Comparison of ENCODE assay signal across 8 mouse cellular contexts in the genomic region with DNA sequence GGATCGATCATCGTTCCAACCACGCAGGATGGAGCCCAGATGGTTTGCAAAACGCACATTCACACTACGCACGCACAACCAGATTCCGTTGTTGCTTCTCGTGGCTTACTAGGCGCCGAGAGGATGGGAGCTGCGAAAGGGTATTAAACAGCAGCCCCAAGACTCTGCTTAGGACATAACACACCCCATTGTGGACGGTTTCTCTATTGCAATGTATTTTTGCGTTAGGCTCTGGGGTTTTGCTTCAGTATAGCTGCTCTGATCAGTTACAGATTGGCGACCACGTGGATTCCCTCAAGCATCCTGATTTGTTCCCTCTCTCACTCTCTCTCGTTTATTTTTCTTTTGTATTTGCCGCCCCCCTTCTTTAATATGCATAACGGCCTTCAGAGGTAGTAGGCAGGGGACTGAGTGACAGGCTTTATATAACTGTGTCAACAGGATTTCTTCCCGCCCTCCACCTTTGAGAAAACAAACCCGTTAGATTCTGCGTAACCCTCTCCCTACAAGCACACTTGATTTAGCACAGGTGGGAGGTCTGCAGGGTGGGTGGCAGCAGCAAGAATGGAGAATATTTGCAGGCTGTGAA. TPM values are rescaled to one million over a fixed set of nuclear protein-coding genes. Genes with fewer than 3 reads are reported as not detected.
DNase-seq lines count a peak whose midpoint lies in the region; ATAC-seq and TF ChIP-seq lines count a peak whose summit lies in the region.

No protein-coding gene starts in this region.

- no peak for ATAC-seq in heart, embryonic 11.5 days (replicated peaks; ENCODE audit: insufficient number of reproducible peaks, low FRiP score, low TSS enrichment)
- ATAC-seq in CD4-positive, CD25-positive, alpha-beta regulatory T cell, adult 4 months, result peak; percentile 12
- peak; percentile 22 for ATAC-seq in hindbrain, postnatal 0 days
- peak; percentile 9 for ATAC-seq in limb, embryonic 13.5 days (ENCODE audit: low FRiP score, low read depth)

- 1% methylated on average over 21 of the region's 21 CpGs for WGBS in heart, embryonic 11.5 days (ENCODE audit: insufficient replicate concordance)
- 1% methylated on average over 21 of the region's 21 CpGs for WGBS in hindbrain, postnatal 0 days
- under 1% methylated on average over 21 of the region's 21 CpGs for WGBS in limb, embryonic 13.5 days

- H3K4me2 ChIP-seq in heart, embryonic 11.5 days, result peak overlapping the region; percentile 80
- peak overlapping the region; percentile 97 for H3K4me2 ChIP-seq in hindbrain, postnatal 0 days (ENCODE audit: low read depth, low read length)
- peak overlapping the region; percentile 98 for H3K4me2 ChIP-seq in limb, embryonic 13.5 days (replicated peaks)

- DNase-seq in heart, adult 8-10 months (ENCODE audit: low spot score), result no peak
- peak; percentile 42 for DNase-seq in embryo, embryonic 9.5 days (ENCODE audit: extremely low spot score)
- DNase-seq in hindbrain, postnatal 0 days (ENCODE audit: low spot score), result peak; percentile 74
- peak; percentile 58 for DNase-seq in retina, embryonic 14.5 days (ENCODE audit: low spot score)
- DNase-seq in urinary bladder, adult 2 months (ENCODE audit: low spot score), result no peak

- no peak overlapping the region for H3K9ac ChIP-seq in heart, embryonic 11.5 days (ENCODE audit: low read depth, low read length)
- H3K9ac ChIP-seq in hindbrain, postnatal 0 days (replicated peaks; ENCODE audit: low read length), result peak overlapping the region; percentile 98
- H3K9ac ChIP-seq in limb, embryonic 13.5 days, result peak overlapping the region; percentile 86

- no peak overlapping the region for H3K27ac ChIP-seq in heart, embryonic 11.5 days (ENCODE audit: low read depth, low read length)
- peak overlapping the region; percentile 99 for H3K27ac ChIP-seq in hindbrain, postnatal 0 days
- H3K27ac ChIP-seq in limb, embryonic 13.5 days, result peak overlapping the region; percentile 99; the same call in 1 of the 2 replicates

- H3K4me3 ChIP-seq in heart, embryonic 11.5 days (ENCODE audit: low read depth, low read length), result peak overlapping the region; percentile 88
- H3K4me3 ChIP-seq in hindbrain, postnatal 0 days (ENCODE audit: low read length), result peak overlapping the region; percentile 100
- H3K4me3 ChIP-seq in limb, embryonic 13.5 days, result peak overlapping the region; percentile 87

- H3K9me3 ChIP-seq in heart, embryonic 11.5 days (replicated peaks; ENCODE audit: control insufficient read depth, low read length), result no peaks in the 10 kb centered on the region
- no peaks in the 10 kb centered on the region for H3K9me3 ChIP-seq in hindbrain, postnatal 0 days (ENCODE audit: low read length)
- no peaks in the 10 kb centered on the region for H3K9me3 ChIP-seq in limb, embryonic 13.5 days

- H3K36me3 ChIP-seq in heart, embryonic 11.5 days (ENCODE audit: control insufficient read depth, insufficient read depth, low read length), result no peaks in the 10 kb centered on the region
- H3K36me3 ChIP-seq in hindbrain, postnatal 0 days (ENCODE audit: insufficient read depth, low read length), result no peaks in the 10 kb centered on the region
- H3K36me3 ChIP-seq in limb, embryonic 13.5 days, result no peaks in the 10 kb centered on the region

- H3K27me3 ChIP-seq in heart, embryonic 11.5 days (ENCODE audit: control insufficient read depth, insufficient read depth, low read length), result no peaks in the 10 kb centered on the region
- no peaks in the 10 kb centered on the region for H3K27me3 ChIP-seq in hindbrain, postnatal 0 days (ENCODE audit: insufficient read depth, low read length)
- no peaks in the 10 kb centered on the region for H3K27me3 ChIP-seq in limb, embryonic 13.5 days

- peaks cover 18% of the 10 kb centered on the region for H3K4me1 ChIP-seq in heart, embryonic 11.5 days (ENCODE audit: control insufficient read depth, insufficient read depth, low read length)
- H3K4me1 ChIP-seq in hindbrain, postnatal 0 days (ENCODE audit: insufficient read depth, low read length), result peaks cover 10% of the 10 kb centered on the region
- H3K4me1 ChIP-seq in limb, embryonic 13.5 days, result peaks cover 29% of the 10 kb centered on the region

- TF ChIP-seq CTCF in hindbrain, postnatal 0 days (IDR thresholded peaks at IDR 0.05; ENCODE audit: low read depth), result no peak; the same call in 1 of the 2 replicates

RNA-seq across cellular contexts. Expression of a gene that starts 2.0 kb away (rescaled TPM):
- 7.3 and 13.9 TPM in 2 replicates for polyA plus RNA-seq in heart, embryonic 11.5 days (2014; fragmentation: Nextera tagmentation; extraction: Ambion mirVana)
- 10 to 100 TPM; 22.2 to 33.6 (median 29.8) TPM for total RNA-seq in heart, adult 8-10 months (2022)
- polyA plus RNA-seq in CD4-positive, CD25-positive, alpha-beta regulatory T cell, adult 4 months (2017; shearing (Covaris generic)), result 10 to 100 TPM; 34.7 to 41.1 TPM
- 18.7 and 20.6 TPM in 2 replicates for total RNA-seq in hindbrain, postnatal 0 days (2014; rRNA removed)
- 14.4 and 19.0 TPM in 2 replicates for polyA plus RNA-seq in hindbrain, postnatal 0 days (2015; fragmentation: Nextera tagmentation; extraction: Ambion mirVana)
- polyA plus RNA-seq in limb, embryonic 13.5 days (2015; fragmentation: Nextera tagmentation; extraction: Ambion mirVana), result 18.0 and 20.3 TPM in 2 replicates
- 11.7 and 16.2 TPM in 2 replicates for polyA plus RNA-seq in urinary bladder, adult 2 months (2012; rRNA removed)

RNA-seq across cellular contexts. Expression of a gene that starts 37.5 kb away (rescaled TPM):
- polyA plus RNA-seq in heart, embryonic 11.5 days (2014; fragmentation: Nextera tagmentation; extraction: Ambion mirVana), result 943 and 1,030 TPM in 2 replicates
- 1,000 to 10,000 TPM; 1,427 to 1,918 (median 1,690) TPM for total RNA-seq in heart, adult 8-10 months (2022)
- 100 to 1,000 TPM; 416 to 524 TPM for polyA plus RNA-seq in CD4-positive, CD25-positive, alpha-beta regulatory T cell, adult 4 months (2017; shearing (Covaris generic))
- total RNA-seq in hindbrain, postnatal 0 days (2014; rRNA removed), result 217 and 223 TPM in 2 replicates
- polyA plus RNA-seq in hindbrain, postnatal 0 days (2015; fragmentation: Nextera tagmentation; extraction: Ambion mirVana), result 1,057 and 1,065 TPM in 2 replicates
- polyA plus RNA-seq in limb, embryonic 13.5 days (2015; fragmentation: Nextera tagmentation; extraction: Ambion mirVana), result 613 and 626 TPM in 2 replicates
- polyA plus RNA-seq in urinary bladder, adult 2 months (2012; rRNA removed), result 679 and 839 TPM in 2 replicates

Comparison
In these comparisons a context has a peak if more than half of its experiments do, and no peak if none do; other contexts are left out.
1. DNase-seq: peak in embryo, embryonic 9.5 days (single experiment), hindbrain, postnatal 0 days (single experiment) and retina, embryonic 14.5 days (single experiment); none in heart, adult 8-10 months (single experiment) and urinary bladder, adult 2 months (single experiment).
2. Peak in every context shown above with its lines, with median percentiles within 50 percentile points of each other: H3K4me2 ChIP-seq and H3K4me3 ChIP-seq.